Mouse (Mus musculus) adrenal gland, postnatal 36 days (tissue): Measurements from ENCODE around the gene Spata25. TPM values are rescaled to one million over a fixed set of nuclear protein-coding genes. Genes with fewer than 3 reads are reported as not detected.
"Not testable (repeated sequence)": the region's sequence is repeated elsewhere in the genome, so short reads cannot be mapped to it uniquely, and the experiment has no call there.

Source experiments
- DNase-seq, 2 experiments: peaks; one replicate each; pipeline ENCODE4 v3.0.0; 2021; ENCODE audit warnings: mixed read lengths in 1 of 2
- total RNA-seq, 2 experiments: library from RNA; stranded (reverse); gene quantifications; 2 replicates each; pipeline ENCODE4 v1.2.3; 2021

Gene Spata25
- total RNA-seq, 2 experiments from 2014 or later, result not detected

- peak in 1 of 2 experiments; percentile 60 for DNase-seq
Observed at GRCm38 (mm10) chr2:164805332-164805718, 23.0 kb downstream of the Spata25 start.

- DNase-seq, result peak; percentile 95 to 96
Observed at GRCm38 (mm10) chr2:164804533-164805331, 23.6 kb downstream of the Spata25 start, which contains the start of the genes Acot8 and Zswim3. Gene Acot8 (minus strand): TSS chr2:164804882. Gene Zswim3 (plus strand): TSS chr2:164805098.

GRCm38 (mm10) chr2:164803921-164804313, 24.4 kb downstream of the Spata25 start:
- no peak for DNase-seq

GRCm38 (mm10) chr2:164803201-164803920, 25.0 kb downstream of the Spata25 start:
- no peak for DNase-seq

GRCm38 (mm10) chr2:164800252-164801004, 27.9 kb downstream of the Spata25 start:
- DNase-seq, result no peak

- not testable (repeated sequence) for DNase-seq
Observed at GRCm38 (mm10) chr2:164798554-164798953, 29.8 kb downstream of the Spata25 start.

- peak in 1 of 2 experiments; percentile 41 for DNase-seq
Observed at GRCm38 (mm10) chr2:164795868-164796267, 32.5 kb downstream of the Spata25 start.

- peak; percentile 92 to 94 for DNase-seq
Observed at GRCm38 (mm10) chr2:164794293-164794692, 34.0 kb downstream of the Spata25 start.

- no peak for DNase-seq
Observed at GRCm38 (mm10) chr2:164793772-164794171, 34.6 kb downstream of the Spata25 start.

- DNase-seq, result peak; percentile 65 to 77
Observed at GRCm38 (mm10) chr2:164793236-164793635, 35.1 kb downstream of the Spata25 start.

- DNase-seq, result peak; percentile 53 to 56
Observed at GRCm38 (mm10) chr2:164792400-164793190, 35.7 kb downstream of the Spata25 start.

GRCm38 (mm10) chr2:164791841-164792261, 36.5 kb downstream of the Spata25 start:
- peak in 1 of 2 experiments; percentile 41 for DNase-seq

GRCm38 (mm10) chr2:164790451-164790850, 37.9 kb downstream of the Spata25 start:
- DNase-seq, result peak in 1 of 2 experiments; percentile 55

- DNase-seq, result no peak
Observed at GRCm38 (mm10) chr2:164788411-164788810, 39.9 kb downstream of the Spata25 start.

- peak in 1 of 2 experiments; percentile 19 for DNase-seq
Observed at GRCm38 (mm10) chr2:164787779-164788178, 40.6 kb downstream of the Spata25 start.

GRCm38 (mm10) chr2:164787032-164787431, 41.3 kb downstream of the Spata25 start:
- no peak for DNase-seq

- peak in 1 of 2 experiments; percentile 18 for DNase-seq
Observed at GRCm38 (mm10) chr2:164786388-164786885, 41.9 kb downstream of the Spata25 start.

GRCm38 (mm10) chr2:164785481-164786387, 42.6 kb downstream of the Spata25 start, which contains the start of gene Snx21:
Gene Snx21 (plus strand): TSS chr2:164785823.
- DNase-seq, result peak; percentile 96 to 97

GRCm38 (mm10) chr2:164784869-164785420, 43.4 kb downstream of the Spata25 start:
- DNase-seq, result peak in 1 of 2 experiments; percentile 28
